Mouse (Mus musculus) B cell, adult 2 months (primary cell): ENCODE data around the gene Tuba1a.
"Not testable (repeated sequence)": the region's sequence is repeated elsewhere in the genome, so short reads cannot be mapped to it uniquely, and the experiment has no call there.

ENCODE experiments used
- DNase-seq, 2 experiments: peaks; one replicate each; pipeline ENCODE4 v3.0.0; 2022

Tuba1a gene

GRCm38 (mm10) chr15:98923031-98923537 is 30.4 kb downstream of the Tuba1a start:
- no peak for DNase-seq

- DNase-seq, result no peak
These were observed 30.9 kb downstream of the Tuba1a start for GRCm38 (mm10) chr15:98922581-98922980.

DNA sequence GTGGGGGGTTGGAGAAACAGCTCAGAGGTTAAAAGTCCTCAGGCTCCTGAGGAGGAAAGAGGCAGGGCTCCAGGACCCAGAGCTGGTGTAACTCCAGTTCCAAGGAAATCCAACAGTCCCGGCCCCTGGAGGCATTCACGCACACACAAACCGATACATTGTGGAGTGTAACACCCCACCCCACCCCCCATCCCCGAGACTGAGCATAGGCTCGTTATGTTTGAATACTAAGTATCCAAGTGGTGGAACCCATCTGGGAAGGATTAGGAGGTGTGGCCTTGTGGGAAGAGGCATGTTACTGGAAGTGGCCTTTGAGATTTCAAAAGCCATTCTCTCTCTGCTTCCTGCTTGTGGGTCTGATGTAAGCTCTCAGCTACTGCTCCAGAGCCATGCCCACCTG is 32.0 kb downstream of the Tuba1a start:
- DNase-seq, result no peak

DNA sequence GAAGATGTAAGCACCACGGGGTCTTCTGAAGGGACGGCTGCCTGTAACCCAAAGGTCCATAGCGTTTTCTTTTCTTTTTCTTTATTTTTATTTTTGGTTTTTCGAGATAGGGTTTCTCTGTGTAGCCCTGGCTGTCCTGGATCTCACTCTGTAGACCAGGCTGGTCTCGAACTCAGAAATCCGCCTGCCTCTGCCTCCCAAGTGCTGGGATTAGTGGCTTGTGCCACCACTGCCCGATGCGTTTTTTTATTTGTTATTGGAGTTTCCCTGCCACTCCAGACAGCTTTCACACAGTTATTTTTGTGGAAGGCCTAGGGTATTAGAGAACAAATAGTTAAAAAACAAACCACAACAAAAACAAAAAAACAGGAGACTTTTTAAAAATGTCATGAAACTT is 35.0 kb downstream of the Tuba1a start:
- DNase-seq, result not testable (repeated sequence)

DNA sequence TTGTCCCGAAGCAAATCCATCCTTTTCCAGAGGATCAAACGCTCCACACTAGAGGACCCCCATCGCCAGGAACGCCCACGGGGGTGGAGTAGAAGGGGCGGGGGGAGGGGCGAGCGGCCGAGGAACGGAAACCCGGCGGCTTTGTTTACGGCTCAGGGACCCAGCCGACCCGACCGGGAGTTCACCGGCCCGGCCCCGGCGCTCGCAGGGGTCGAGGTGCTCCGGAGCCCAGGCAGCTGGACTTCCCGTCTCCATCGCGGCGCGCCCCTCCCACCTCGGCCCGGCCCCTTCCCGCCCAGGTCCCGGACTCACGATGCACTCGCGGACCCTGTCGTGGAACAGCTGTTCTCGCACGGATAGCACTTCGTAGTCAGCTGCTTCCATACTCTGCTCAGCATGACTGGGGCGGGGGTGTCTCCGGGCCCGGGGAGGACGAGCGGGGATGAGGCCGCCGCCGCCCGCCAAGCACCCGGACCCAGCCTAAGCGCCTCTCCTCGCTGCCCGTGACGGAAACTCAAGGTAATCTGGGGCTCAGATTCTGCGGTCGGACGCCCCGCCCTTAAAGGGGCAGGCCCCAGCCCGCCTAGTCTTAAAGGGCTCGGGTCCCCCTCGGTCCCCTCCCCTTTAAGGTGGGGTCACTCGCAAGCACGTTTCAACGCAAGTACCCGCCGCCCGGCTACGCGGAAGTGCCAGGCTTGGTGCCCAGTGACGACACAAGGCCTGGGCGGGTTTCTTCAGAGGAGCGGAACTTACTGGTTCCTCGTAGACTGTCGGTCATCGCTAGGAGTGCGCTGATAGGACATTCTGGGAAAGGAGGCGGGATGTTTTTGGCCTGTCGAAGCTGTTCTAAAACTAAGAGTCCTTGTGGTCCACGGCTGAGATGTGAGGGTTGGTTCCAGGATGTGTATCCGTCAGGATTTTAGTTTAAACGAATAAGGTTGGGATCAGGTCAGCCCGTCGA is 35.7 kb downstream of the Tuba1a start, which contains the start of gene Lmbr1l:
TSS of gene Lmbr1l (minus strand) at position 694 of the 961 bp plus-strand sequence.
- DNase-seq, result peak; percentile 97 to 98

GRCm38 (mm10) chr15:98917091-98917490 is 36.4 kb downstream of the Tuba1a start:
- no peak for DNase-seq

DNA sequence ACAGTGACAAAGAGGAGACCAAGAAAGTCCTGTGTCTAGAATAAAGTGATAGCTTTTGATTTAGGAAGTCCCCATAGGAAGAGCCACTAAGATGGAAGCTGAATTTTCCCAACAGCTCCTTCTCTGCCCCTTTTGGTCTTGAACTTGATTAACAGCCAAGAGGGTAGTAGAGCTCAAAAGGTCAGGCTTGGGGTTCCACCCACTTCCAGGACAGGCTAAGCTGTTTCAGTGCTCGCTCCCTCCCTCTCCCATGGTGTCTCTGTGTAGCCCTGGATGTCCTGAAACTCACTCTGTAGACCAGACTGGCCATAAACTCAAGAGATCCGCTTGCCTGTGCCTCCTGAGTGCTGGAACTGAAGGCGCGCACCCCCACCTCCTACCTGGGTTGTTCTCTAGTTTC is 37.5 kb downstream of the Tuba1a start:
- DNase-seq, result no peak

DNA sequence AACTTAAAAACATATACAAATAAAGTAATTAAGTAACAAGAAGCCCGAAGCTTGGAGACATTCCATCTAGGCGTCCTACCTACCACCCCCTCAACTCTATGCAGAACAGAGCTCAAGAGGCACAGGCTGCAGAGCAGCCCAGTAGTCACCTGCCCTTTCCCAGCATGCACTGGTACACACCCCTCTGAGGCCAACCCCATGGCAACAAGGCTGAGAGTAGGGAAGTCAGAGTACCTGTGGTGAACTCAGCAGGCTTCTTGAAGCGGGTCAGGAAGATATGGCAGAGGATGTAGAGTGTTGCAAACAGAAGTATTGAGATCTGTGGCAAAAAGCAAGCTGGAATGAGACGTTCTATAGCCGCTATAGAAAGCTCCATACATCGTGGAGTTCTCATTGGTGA is 38.6 kb downstream of the Tuba1a start:
- DNase-seq, result no peak

- peak; percentile 56 to 59 for DNase-seq
These were observed 48.8 kb downstream of the Tuba1a start for GRCm38 (mm10) chr15:98904692-98905091.

GRCm38 (mm10) chr15:98902600-98902999 is 50.9 kb downstream of the Tuba1a start:
- no peak for DNase-seq

DNA sequence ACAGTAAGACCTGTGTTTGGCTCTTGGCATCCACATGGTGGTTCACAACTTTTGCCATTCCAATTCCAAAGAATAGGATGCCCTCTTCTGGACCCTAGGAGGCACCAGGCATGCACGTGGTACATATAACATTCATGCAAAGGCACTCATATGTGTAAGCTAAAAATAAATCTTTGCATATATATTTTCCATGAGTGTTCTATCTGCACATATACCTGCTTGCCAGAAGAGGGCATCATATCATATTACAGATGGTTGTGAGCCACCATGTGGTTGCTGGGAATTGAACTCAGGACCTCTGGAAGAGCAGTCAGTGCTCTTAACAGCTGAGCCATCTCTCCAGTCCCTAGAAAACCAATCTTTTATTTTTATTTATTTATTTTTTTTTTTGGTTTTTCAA is 52.0 kb downstream of the Tuba1a start:
- DNase-seq, result no peak
